Mouse (Mus musculus) lung, adult 2 months (tissue): Measurements from ENCODE around the gene Itgax. TPM values are rescaled to one million over a fixed set of nuclear protein-coding genes. Genes with fewer than 3 reads are reported as not detected.

Experiments used
- DNase-seq: peaks from one replicate; pipeline ENCODE4 v3.0.0; 2022
- H3K4me1 ChIP-seq: fragments of 200-500 bp; 2 replicates; pipeline ENCODE4 v1.6.1; 2011; ENCODE audit warnings: low read length; ENCODE audit not compliant: control insufficient read depth, insufficient read depth
- H3K4me3 ChIP-seq: fragments of 200-500 bp; replicated peaks from 2 replicates; pipeline ENCODE3; 2011; ENCODE audit warnings: low read depth, mild to moderate bottlenecking, control low read depth, low read length; ENCODE audit errors: extremely low read depth
- CTCF ChIP-seq: fragments of 200-500 bp; IDR thresholded peaks from 2 replicates; pipeline ENCODE4 v1.5.1; 2011; ENCODE audit warnings: mild to moderate bottlenecking, low read length, control low read depth; ENCODE audit not compliant: insufficient read depth
- POLR2A ChIP-seq: fragments of 200-500 bp; IDR thresholded peaks from 2 replicates; pipeline ENCODE4 v1.6.1; 2011; ENCODE audit warnings: low read depth, mild to moderate bottlenecking, control low read depth, low read length, borderline replicate concordance; ENCODE audit errors: extremely low read depth
- WGBS: fragments of 180-500 bp; shearing (Covaris S2); methylation state at CpG from one replicate; pipeline ENCODE4 v1.1.7; 2018; 5-methylcytosine and 5-hydroxymethylcytosine counted together
- polyA plus RNA-seq: library from polyadenylated mRNA; depleted of rRNA; stranded (reverse); fragments of >200 nt; gene quantifications from 2 replicates; pipeline ENCODE4 v1.2.3, GENCODE M21; 2012; rRNA removed

Gene Itgax
- polyA plus RNA-seq, 1 experiment: 25.0 TPM

- TF ChIP-seq POLR2A (no peak), CTCF (no peak)
- no peaks in the 10 kb centered on the region for H3K4me1 ChIP-seq
- no peak overlapping the region for H3K4me3 ChIP-seq
- DNase-seq: no peak
- 95% methylated on average over 4 of the region's 4 CpGs for WGBS
These were observed 34.7 kb downstream of the Itgax start for GRCm38 (mm10) chr7:128164001-128164400.

DNA sequence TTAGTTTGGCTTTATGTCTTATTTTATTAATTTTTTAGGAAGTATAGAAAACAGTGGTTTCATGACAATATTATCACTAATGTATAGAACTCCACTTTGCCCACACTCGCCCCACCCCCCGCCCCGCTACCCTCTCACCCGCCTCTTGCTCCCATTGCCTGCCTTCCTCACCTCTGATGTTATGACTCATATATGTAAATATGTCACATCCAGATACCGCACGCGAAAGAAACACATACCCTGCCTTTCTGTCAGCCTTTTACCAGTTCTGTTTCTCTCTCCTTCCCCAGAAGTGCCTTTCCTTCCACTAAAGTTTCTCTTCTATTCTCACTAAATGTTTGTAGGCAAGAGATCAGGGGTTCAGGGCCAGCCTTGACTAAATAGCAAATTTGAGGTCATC, 37.0 kb downstream of the Itgax start:
- DNase-seq: no peak
- Histone ChIP-seq H3K4me1 (no peaks in the 10 kb centered on the region), H3K4me3 (no peak overlapping the region)
- 66% methylated on average over 7 of the region's 7 CpGs for WGBS
- TF ChIP-seq POLR2A (no peak), CTCF (no peak)

DNA sequence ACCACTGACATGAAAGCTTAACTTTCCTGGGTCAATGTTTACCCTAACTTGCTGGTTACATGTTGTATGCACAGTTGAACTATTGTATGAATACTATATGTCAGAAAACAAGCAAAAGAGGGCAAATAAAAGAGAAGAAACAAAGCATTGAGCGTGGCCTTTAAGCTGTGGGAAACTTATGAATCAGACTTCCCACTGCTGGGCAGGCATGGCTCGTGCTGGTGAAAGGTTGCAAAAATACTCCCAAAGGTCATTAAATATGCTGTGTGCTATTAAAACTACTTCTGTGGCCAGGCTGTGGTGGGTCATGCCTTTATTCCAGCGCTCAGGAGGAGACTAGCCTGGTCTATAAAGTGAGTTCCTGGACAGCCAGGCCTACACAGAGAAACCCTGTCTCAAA, 40.6 kb downstream of the Itgax start:
- TF ChIP-seq POLR2A: no peak
- 72% methylated on average over 3 of the region's 3 CpGs for WGBS
- DNase-seq: no peak
- H3K4me3 ChIP-seq: no peak overlapping the region
- H3K4me1 ChIP-seq: no peaks in the 10 kb centered on the region

DNA sequence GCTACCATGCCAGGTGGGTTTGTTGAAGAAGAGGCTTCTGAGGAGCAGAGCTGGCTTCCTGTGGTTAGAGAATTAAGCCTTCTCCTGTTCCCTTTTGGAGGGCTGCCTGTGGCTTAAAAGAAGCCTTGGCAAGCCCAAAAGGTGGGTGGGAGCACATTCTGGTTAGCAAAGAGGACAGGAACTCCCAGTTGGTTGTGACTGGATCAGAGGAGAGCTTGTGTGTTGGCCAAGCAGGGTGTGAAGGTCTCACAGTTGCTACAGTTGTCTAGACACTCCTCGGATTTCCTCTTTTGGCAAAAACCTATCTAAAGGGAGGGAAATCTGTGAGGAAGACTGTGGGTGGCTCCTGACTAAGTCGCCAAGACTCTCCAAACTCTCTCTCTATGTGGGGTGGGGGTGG, 49.0 kb downstream of the Itgax start:
- TF ChIP-seq POLR2A: no peak
- TF ChIP-seq CTCF: no peak
- no peaks in the 10 kb centered on the region for H3K4me1 ChIP-seq
- 44% methylated on average over 2 of the region's 2 CpGs for WGBS
- DNase-seq: no peak
- H3K4me3 ChIP-seq: no peak overlapping the region

GRCm38 (mm10) chr7:128180126-128180525, 50.8 kb downstream of the Itgax start:
- 63% methylated on average over 7 of the region's 7 CpGs for WGBS
- Histone ChIP-seq H3K4me1 (no peaks in the 10 kb centered on the region), H3K4me3 (no peak overlapping the region)
- no peak for TF ChIP-seq CTCF
- DNase-seq: no peak

DNA sequence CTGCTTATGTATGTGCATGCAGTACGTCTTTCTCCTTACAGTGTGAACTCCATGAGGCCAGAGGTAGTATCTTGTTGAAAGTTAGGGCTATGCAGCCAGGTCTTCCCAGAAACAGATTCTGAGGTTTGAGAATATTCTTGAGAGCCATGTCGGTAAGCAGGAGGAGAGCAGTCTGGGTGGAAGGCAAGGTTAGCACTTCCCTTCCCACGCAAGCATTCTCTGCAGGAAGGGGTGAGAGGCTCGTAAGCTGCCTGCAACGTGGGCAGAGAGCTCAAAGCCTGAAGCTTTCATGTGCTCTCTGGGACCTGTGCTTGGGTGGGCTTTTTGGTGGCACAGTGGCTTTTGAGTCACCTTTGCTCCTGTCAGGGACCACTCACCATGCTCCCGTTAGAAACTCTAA, 51.2 kb downstream of the Itgax start:
- no peak for TF ChIP-seq CTCF
- TF ChIP-seq POLR2A: no peak
- no peak for DNase-seq
- H3K4me3 ChIP-seq: no peak overlapping the region
- H3K4me1 ChIP-seq: no peaks in the 10 kb centered on the region
- 60% methylated on average over 6 of the region's 6 CpGs for WGBS

- WGBS: 78% methylated on average over 10 of the region's 10 CpGs
- DNase-seq: no peak
- Histone ChIP-seq H3K4me3 (no peak overlapping the region), H3K4me1 (no peaks in the 10 kb centered on the region)
- TF ChIP-seq CTCF (no peak), POLR2A (no peak)
These were observed 52.3 kb downstream of the Itgax start for GRCm38 (mm10) chr7:128181691-128182090.

Other genes with a start within 250 kb of the Itgax start
- gene Prss53, start 238.6 kb upstream of the Itgax start, polyA plus RNA-seq: 3.4 and 5.0 TPM in 2 replicates
- gene Gm21974, start 234.1 kb upstream of the Itgax start, polyA plus RNA-seq: not detected in 2 replicates
- 176 and 201 TPM in 2 replicates for gene Vkorc1, start 233.9 kb upstream of the Itgax start, polyA plus RNA-seq
- gene Bckdk, start 225.5 kb upstream of the Itgax start, polyA plus RNA-seq: 72.7 and 94.7 TPM in 2 replicates
- gene Kat8, start 217.0 kb upstream of the Itgax start, polyA plus RNA-seq: 10.4 and 12.5 TPM in 2 replicates
- 157 and 158 TPM in 2 replicates for gene Prss8, start 199.4 kb upstream of the Itgax start, polyA plus RNA-seq
- 14.6 and 17.5 TPM in 2 replicates for gene Prss36, start 182.8 kb upstream of the Itgax start, polyA plus RNA-seq
- gene Fus, start 162.1 kb upstream of the Itgax start, polyA plus RNA-seq: 221 and 299 TPM in 2 replicates
- gene Pycard, start 135.7 kb upstream of the Itgax start, polyA plus RNA-seq: 28.0 and 66.7 TPM in 2 replicates
- 5.1 and 15.4 TPM in 2 replicates for gene Trim72, start 125.6 kb upstream of the Itgax start, polyA plus RNA-seq
- 25.2 and 27.6 TPM in 2 replicates for gene Itgam, start 66.9 kb upstream of the Itgax start, polyA plus RNA-seq
- gene Gm49368, start 66.9 kb upstream of the Itgax start, polyA plus RNA-seq: 0.07 and 0.12 TPM in 2 replicates
- gene Itgad, start 24.8 kb downstream of the Itgax start, polyA plus RNA-seq: 0.50 and 0.56 TPM in 2 replicates
- gene Cox6a2, start 76.8 kb downstream of the Itgax start, polyA plus RNA-seq: 186 and 243 TPM in 2 replicates
- gene Armc5, start 107.8 kb downstream of the Itgax start, polyA plus RNA-seq: 41.3 and 45.2 TPM in 2 replicates
- gene 9130023H24Rik, start 108.5 kb downstream of the Itgax start, polyA plus RNA-seq: 2.4 and 3.1 TPM in 2 replicates
- 131 and 150 TPM in 2 replicates for gene Tgfb1i1, start 117.3 kb downstream of the Itgax start, polyA plus RNA-seq
- 0.09 and 0.24 TPM in 2 replicates for gene Slc5a2, start 136.1 kb downstream of the Itgax start, polyA plus RNA-seq
- 59.4 and 59.9 TPM in 2 replicates for gene BC017158, start 168.6 kb downstream of the Itgax start, polyA plus RNA-seq